Mouse (Mus musculus) hindlimb bud, embryonic 11.5 days (tissue): ENCODE data around the gene Etfb.

ENCODE experiments used
- DNase-seq: peaks from one replicate; pipeline ENCODE4 v3.0.0-alpha.2; 2012; ENCODE audit warnings: low read depth, low spot score; ENCODE audit errors: extremely low spot score

Etfb gene

GRCm38 (mm10) chr7:43447801-43448200, 3.9 kb downstream of the Etfb start:
- DNase-seq = no peak

- no peak for DNase-seq
Observed at GRCm38 (mm10) chr7:43448246-43448645, 4.4 kb downstream of the Etfb start.

- DNase-seq = no peak
Observed at GRCm38 (mm10) chr7:43449811-43450210, 5.9 kb downstream of the Etfb start.

- DNase-seq = no peak
Observed at GRCm38 (mm10) chr7:43451726-43452125, 7.8 kb downstream of the Etfb start.

- DNase-seq = no peak
Observed at GRCm38 (mm10) chr7:43452609-43453008, 8.7 kb downstream of the Etfb start.

- no peak for DNase-seq
Observed at GRCm38 (mm10) chr7:43453599-43454355, 9.9 kb downstream of the Etfb start.

- DNase-seq = no peak
Observed at GRCm38 (mm10) chr7:43454371-43454770, 10.5 kb downstream of the Etfb start.

GRCm38 (mm10) chr7:43462851-43463250, 19.0 kb downstream of the Etfb start, which contains the start of gene Vsig10l:
Vsig10l (plus strand) TSS chr7:43463151.
- no peak for DNase-seq

GRCm38 (mm10) chr7:43463976-43464375, 20.1 kb downstream of the Etfb start:
- DNase-seq = no peak

GRCm38 (mm10) chr7:43464864-43465343, 21.0 kb downstream of the Etfb start:
- DNase-seq = no peak

GRCm38 (mm10) chr7:43465344-43466098, 21.6 kb downstream of the Etfb start:
- DNase-seq = peak; percentile 26

GRCm38 (mm10) chr7:43466099-43466694, 22.3 kb downstream of the Etfb start:
- DNase-seq = no peak

GRCm38 (mm10) chr7:43470373-43470772, 26.5 kb downstream of the Etfb start:
- DNase-seq = no peak

- DNase-seq = no peak
Observed at GRCm38 (mm10) chr7:43475706-43476105, 31.8 kb downstream of the Etfb start.

- DNase-seq = no peak
Observed at GRCm38 (mm10) chr7:43476376-43476775, 32.5 kb downstream of the Etfb start.

- no peak for DNase-seq
Observed at GRCm38 (mm10) chr7:43481191-43481590, 37.3 kb downstream of the Etfb start.

- DNase-seq = no peak
Observed at GRCm38 (mm10) chr7:43482090-43482716, 38.3 kb downstream of the Etfb start.

- no peak for DNase-seq
Observed at GRCm38 (mm10) chr7:43483236-43483635, 39.4 kb downstream of the Etfb start.

- DNase-seq = no peak
Observed at GRCm38 (mm10) chr7:43488646-43489045, 44.8 kb downstream of the Etfb start.

- DNase-seq = no peak
Observed at GRCm38 (mm10) chr7:43489631-43490125, 45.8 kb downstream of the Etfb start, which contains the start of gene Iglon5. Iglon5 (minus strand) TSS chr7:43490075.

- no peak for DNase-seq
Observed at GRCm38 (mm10) chr7:43490182-43490584, 46.3 kb downstream of the Etfb start.
